Mouse (Mus musculus) CD4-positive, CD25-positive, alpha-beta regulatory T cell, adult 2 months (primary cell): ENCODE measurements at regions not wholly inside any gene's neighbourhood (a gene's known extent, or its start where the extent isn't known, plus 50 kb on each side); places are given as distances from the start of the nearest gene placed in this dataset.

ENCODE experiments used
- DNase-seq: peaks from one replicate; pipeline ENCODE4 v3.0.0-alpha.2; 2012; ENCODE audit warnings: low read depth, low spot score

DNA sequence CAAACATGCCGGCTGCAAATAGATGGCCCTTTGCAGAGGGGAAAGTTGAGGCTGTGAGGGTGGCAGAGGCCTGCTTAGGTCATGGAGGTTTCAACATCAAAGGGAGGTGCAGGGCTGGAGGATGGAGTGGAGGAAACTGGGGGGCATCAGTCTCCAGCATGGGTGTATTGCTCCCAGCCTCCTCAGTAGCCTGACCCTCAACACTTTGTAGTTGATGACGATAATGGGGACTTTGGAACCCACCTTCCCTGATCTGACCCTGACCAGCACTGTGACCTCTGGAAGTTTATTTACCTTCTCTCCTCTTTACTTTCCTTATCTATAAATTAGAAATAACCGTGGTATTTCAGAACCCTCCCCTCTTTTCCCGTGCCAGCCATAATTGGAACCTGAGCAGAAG is 56.2 kb downstream of the Gm26897 start:
- no peak for DNase-seq

DNA sequence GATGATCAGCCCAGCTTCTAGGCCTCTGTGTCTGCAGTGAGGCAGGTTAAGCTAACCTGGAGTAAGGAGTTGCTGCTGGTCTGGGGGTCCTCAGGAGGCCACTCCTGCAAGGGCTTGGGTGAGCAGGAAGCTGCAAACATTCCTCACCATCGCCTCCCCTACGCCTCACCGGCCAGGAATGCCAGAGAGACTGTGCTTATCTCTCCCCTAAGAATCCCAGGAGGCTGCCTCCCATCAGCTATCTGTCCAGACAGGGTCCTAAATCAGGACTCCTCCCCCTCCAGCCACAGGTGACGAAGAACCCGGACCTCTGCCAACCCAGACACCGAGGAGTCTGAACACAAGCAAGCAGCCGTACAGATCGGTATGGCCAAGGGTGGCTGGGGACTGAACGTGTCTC is 56.8 kb downstream of the Gm26897 start:
- no peak for DNase-seq

- no peak for DNase-seq
These were observed 57.4 kb downstream of the Gm26897 start for GRCm38 (mm10) chr5:111791089-111791561.

DNA sequence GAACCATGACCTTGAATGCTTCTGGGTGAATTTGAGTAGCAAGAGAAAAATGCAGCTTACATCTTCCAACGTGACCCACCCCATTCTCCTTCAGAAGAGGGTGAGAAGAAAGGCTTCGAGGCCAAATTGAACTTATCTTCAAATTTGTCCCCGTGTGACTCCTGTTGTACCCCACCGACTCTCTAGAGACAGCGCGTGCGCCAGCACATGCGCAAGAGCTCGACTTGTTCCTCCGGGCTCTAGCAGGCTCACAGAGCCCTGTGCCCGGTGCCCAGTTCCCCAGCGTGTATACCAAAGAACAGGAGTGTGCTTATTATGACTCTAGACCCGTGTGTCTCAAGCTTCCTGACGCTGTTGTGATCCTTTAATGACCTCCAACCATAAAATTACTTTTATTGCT is 59.0 kb downstream of the Gm26897 start:
- no peak for DNase-seq

GRCm38 (mm10) chr5:111793178-111793577 is 59.5 kb downstream of the Gm26897 start:
- no peak for DNase-seq

GRCm38 (mm10) chr5:111796889-111797288 is 63.2 kb downstream of the Gm26897 start:
- DNase-seq, result no peak

GRCm38 (mm10) chr5:111799700-111800311 is 66.1 kb downstream of the Gm26897 start:
- no peak for DNase-seq

- DNase-seq, result no peak
These were observed 66.8 kb downstream of the Gm26897 start for GRCm38 (mm10) chr5:111800511-111800910.

GRCm38 (mm10) chr5:111801051-111801450 is 67.3 kb downstream of the Gm26897 start:
- no peak for DNase-seq

DNA sequence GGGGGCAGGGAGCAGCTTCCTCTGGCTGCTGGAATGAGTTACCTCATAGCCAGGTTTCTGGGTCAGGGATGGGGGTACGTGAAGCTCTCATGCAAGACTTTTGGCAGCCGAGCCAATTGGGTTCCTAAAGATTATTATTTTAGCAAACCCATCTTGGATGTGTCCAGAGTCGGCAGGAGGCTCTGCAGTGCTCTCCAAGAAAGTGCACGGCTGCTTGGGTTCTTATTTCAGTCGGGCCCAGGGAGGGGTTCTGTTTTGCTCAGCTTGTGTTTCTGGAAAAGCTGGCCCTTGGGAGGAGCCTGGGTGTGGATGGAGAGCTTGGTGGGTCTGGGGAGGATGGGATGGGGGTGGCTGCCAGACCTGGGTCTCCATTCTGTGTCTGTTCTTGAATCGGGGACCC is 70.8 kb downstream of the Gm26897 start:
- no peak for DNase-seq

DNA sequence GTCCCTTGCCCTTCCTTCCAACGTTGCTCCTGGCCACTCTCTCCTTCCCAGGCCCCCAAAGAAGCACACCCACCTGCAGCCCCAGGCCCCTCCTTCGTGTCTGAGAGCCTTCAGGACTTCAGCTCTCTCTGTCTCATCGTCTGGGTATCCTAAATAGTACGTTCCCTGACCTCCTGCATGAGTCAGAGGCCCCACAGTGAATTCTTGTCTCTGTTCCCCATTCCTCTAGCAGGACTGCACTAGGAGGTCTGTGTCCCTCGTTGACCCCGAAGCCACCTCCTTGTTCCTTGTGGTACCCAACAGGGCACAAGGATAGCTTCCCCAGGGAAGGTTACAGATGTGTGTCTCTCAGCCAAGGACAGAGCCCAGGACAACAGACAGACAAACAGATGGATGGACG is 71.4 kb downstream of the Gm26897 start:
- no peak for DNase-seq

- DNase-seq, result no peak
These were observed 72.1 kb downstream of the Gm26897 start for GRCm38 (mm10) chr5:111805761-111806191.

DNA sequence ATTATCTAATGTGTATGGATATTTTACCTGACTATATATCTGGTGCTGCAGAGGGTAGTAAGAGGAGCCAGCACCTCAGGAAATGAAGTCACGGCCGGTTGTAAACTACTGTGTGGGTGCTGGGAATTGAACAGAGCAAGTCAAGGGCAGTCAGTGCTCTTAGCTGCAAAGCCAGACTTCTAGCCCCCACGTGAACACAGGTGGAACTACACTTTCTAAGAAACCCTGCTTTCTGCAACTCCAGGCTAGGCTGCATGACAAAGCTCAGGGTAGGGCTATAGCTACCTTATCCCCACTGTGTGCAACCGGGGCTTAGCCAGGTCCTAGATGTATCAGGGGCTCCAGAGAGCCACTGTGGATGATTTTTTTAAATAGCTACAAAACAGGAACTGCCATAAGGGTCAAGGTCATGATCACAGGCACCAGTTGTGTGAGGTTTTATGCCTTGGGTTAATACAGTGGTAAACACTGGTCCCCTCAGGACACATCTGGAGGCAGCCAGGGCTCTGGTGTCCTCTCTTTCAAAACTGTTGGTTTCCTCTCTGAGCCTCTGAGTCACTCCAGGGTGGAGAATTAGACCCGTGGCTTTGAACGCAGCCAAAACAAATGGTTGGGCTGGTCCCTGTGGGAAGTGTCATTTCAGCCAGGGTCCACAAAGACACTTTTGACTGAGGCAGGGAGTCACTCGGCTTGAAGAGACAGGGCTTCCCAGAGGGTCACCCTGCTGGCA is 76.5 kb downstream of the Gm26897 start:
- DNase-seq, result no peak

DNA sequence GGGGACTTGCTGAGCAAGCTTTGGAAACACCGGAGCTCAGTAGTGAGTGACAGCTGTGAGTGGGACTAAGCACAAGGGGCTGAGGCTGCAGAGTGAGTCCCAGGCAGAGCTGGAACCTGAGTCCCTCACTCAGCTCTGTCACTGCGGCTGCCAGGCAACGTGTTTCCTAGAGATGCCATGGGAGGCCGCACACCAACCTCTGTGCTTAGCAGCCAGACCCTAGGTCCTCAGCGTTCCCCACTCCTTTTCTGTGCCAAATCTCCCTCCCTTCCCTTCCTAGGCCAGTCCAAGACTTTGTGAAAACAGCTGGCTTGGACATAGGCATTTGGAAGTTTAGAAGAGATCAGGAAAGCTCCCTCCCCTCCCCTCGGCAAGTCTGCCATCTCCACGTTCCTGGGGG is 78.9 kb downstream of the Gm26897 start:
- no peak for DNase-seq

DNA sequence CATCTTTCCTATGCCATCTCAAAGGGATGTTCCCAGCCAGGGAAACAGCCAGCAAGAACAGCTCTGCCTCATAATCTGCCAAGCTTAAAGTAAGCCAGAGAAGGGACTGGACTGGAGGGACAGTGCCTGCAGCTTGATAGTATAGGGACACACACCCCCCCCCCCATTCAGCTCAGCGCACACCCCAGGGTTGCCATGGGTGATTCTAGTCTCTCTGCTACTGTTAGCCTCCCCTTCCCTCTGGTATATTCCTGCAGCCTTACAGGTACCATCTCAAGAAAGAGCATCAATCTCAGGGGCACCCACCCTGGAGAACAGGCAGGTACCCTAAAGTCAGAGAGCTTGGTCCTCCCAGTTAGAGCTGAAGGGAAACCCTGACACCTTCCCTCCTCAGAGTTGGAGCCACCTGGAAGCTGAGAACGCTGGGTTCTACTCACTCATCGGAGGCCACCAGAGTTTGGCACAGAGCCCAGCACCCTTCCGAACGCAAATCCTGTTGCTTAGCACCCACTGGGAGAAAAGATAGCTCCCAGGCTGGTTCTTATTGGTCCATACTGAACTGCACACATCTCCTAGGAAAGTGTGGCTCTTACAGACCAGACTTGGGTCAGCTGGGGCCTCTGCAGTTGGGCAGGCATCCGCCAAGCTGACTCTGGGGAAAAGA is 79.5 kb downstream of the Gm26897 start:
- no peak for DNase-seq

GRCm38 (mm10) chr5:111814893-111815760 is 81.4 kb downstream of the Gm26897 start:
- peak; percentile 4 for DNase-seq

GRCm38 (mm10) chr5:111820963-111821362 is 87.2 kb downstream of the Gm26897 start:
- no peak for DNase-seq

DNA sequence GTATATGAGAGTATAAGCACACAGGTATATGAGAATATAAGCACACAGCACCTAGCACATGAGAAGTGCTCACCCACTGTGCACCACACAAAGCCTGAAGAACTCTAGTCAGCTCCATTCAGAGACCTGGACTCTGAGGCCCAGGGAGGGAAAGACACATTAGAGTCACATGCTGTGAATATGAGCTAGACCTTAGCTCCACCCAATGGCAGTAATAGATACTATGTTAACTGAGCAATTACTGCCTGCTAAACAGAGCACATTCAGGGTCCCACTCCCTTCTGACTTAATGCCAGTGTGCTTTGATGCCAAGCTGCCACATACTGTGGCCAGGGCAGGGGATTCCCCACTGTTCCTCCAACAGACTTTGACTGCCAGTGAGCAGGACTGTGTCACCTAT is 89.2 kb downstream of the Gm26897 start:
- DNase-seq, result no peak

DNA sequence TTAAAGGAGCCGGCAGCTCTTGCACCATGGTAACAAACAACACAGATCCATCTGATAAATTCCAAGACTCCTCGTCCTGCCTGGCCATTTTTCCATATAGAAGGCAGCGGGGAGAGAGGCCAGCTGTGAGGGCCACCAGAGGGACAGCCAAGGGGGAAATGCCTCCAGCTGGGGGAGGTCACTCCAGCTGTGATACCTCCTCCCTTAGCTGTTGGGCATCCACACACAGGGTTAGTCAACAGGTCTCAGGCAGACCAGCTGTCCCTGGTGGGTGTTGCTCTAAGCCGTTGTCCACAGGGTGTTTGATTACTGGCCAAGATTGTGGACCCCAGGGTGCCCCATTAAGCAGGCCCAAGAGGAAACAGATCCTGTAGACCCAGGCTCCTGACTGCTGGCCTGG is 89.7 kb downstream of the Gm26897 start:
- no peak for DNase-seq

DNA sequence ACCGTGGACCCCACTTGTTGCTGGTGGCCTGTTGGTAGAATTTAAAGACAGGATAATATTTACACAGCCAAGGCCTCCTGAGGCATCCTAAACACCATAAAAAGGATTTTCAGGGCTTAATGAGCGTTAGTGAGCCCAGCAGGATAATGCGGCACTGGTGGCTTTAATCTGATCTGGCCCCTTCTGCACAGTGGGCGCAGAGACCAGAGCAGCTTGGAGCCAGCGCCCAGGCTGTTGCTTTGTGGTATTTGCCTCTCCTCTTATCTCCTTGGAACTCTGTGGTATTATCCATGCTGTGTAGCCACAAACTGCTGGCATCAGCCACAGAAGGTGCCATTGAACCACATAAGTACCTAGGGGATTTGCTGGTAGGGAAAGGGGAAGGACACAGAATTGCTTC is 90.1 kb downstream of the Gm26897 start:
- DNase-seq, result no peak

GRCm38 (mm10) chr5:111824600-111825130 is 90.9 kb downstream of the Gm26897 start:
- DNase-seq, result no peak

DNA sequence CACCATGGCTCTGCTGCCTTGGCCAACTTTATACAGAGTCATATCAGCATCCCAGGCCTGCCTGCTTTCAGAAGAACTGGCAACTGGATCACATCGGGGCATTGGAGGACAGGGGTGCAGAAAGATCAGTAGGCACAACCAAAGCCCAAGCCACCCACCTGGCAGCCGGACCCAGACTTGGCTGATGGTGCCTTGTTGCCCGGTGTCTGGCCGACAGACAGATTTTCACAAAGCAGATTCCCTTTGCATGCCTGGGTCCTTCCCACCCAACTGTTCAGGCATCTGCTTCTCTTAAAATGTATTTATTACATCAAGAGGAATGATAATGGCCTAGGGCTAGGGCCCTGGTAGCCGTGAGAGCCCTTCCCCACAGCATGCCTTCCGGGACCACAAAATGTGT is 96.2 kb downstream of the Gm26897 start:
- no peak for DNase-seq
